9 mouse cellular contexts compared by ENCODE assay signal in the genomic region with DNA sequence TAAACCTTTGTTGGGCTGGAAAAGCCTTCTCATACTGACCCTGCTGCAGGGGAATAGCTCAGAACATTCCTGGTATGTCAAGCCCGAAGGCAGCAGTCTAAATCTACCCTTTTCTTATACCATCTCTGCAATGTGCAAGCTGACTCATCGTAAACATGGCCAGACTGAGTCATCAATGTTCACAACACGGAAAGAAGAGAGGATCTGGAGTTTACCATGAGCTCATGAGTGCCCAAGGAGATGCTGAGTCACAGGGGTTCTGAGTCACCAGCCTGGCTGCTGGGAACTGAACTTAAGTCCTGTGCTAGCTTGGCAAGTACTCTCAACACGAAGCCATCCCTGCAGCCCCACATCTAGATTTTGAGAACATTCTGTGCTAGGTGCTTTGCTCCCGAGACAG.
DNase-seq lines count a peak whose midpoint lies in the region; ATAC-seq and TF ChIP-seq lines count a peak whose summit lies in the region.
"Had no signal": no experiment of that assay in that cellular context is flagged by ENCODE, and none has a peak within 500 bp of the region (broad histone marks: within the 10 kb centered on the region; RNA-seq: fewer than 3 reads in every experiment).

No protein-coding gene starts in this region.

- H3K4me1 ChIP-seq in lung, adult 2 months (ENCODE audit: control insufficient read depth, insufficient read depth, low read length): no peaks in the 10 kb centered on the region
- H3K4me1 ChIP-seq in liver, embryonic 12.5 days: no peaks in the 10 kb centered on the region
- H3K4me1 ChIP-seq: lung, embryonic 15.5 days had no signal

- TF ChIP-seq POLR2A in lung, adult 2 months (IDR thresholded peaks at IDR 0.05; ENCODE audit: borderline replicate concordance, extremely low read depth, low read depth, low read length): no peak

- no peaks in the 10 kb centered on the region for H3K27me3 ChIP-seq in liver, embryonic 12.5 days (replicated peaks)
- H3K27me3 ChIP-seq: embryonic facial prominence, embryonic 12.5 days; lung, embryonic 15.5 days had no signal

- no peak for TF ChIP-seq CTCF in lung, adult 2 months (IDR thresholded peaks at IDR 0.05; ENCODE audit: insufficient read depth, low read length)

- peak; percentile 42 for ATAC-seq in liver, embryonic 12.5 days

- no peak overlapping the region for H3K4me3 ChIP-seq in lung, adult 2 months (replicated peaks; ENCODE audit: extremely low read depth, low read depth, low read length)
- no peak overlapping the region for H3K4me3 ChIP-seq in liver, embryonic 12.5 days
- H3K4me3 ChIP-seq: embryonic facial prominence, embryonic 12.5 days; lung, embryonic 15.5 days had no signal

- H3K36me3 ChIP-seq in liver, embryonic 12.5 days: no peaks in the 10 kb centered on the region
- H3K36me3 ChIP-seq: embryonic facial prominence, embryonic 12.5 days; lung, embryonic 15.5 days had no signal

- WGBS in lung, adult 2 months: 54% methylated on average over 5 of the region's 5 CpGs
- 45% methylated on average over 5 of the region's 5 CpGs for WGBS in liver, embryonic 12.5 days (ENCODE audit: insufficient replicate concordance)

- H3K4me2 ChIP-seq in liver, embryonic 12.5 days: no peak overlapping the region
- H3K4me2 ChIP-seq: embryonic facial prominence, embryonic 12.5 days; lung, embryonic 15.5 days had no signal

- peak; percentile 8 for DNase-seq in lung, adult 2 months
- DNase-seq in lung, postnatal 4 days: no peak
- DNase-seq in adrenal gland, adult 18-20 months (ENCODE audit: low spot score in 2 of 2): peak; percentile 53 to 63
- DNase-seq in frontal cortex, adult 2 months (ENCODE audit: extremely low spot score in 1 of 2, low spot score in 1 of 2): peak; percentile 86 to 87
- DNase-seq in urinary bladder, postnatal 36 days (ENCODE audit: low spot score in 2 of 2): peak; percentile 73 to 76
- DNase-seq in thymus, postnatal 0 days (ENCODE audit: low spot score): no peak

- no peaks in the 10 kb centered on the region for H3K9me3 ChIP-seq in liver, embryonic 12.5 days (replicated peaks)
- H3K9me3 ChIP-seq: embryonic facial prominence, embryonic 12.5 days; lung, embryonic 15.5 days had no signal

- H3K27ac ChIP-seq in liver, embryonic 12.5 days: no peak overlapping the region
- H3K27ac ChIP-seq: embryonic facial prominence, embryonic 12.5 days; lung, embryonic 15.5 days had no signal

- H3K9ac ChIP-seq in liver, embryonic 12.5 days: no peak overlapping the region
- H3K9ac ChIP-seq: embryonic facial prominence, embryonic 12.5 days; lung, embryonic 15.5 days had no signal

Comparison
In these comparisons a context has a peak if more than half of its experiments do, and no peak if none do; other contexts are left out.
1. DNase-seq: peak in lung, adult 2 months (single experiment), adrenal gland, adult 18-20 months (2 of 2), frontal cortex, adult 2 months (2 of 2) and urinary bladder, postnatal 36 days (2 of 2); none in lung, postnatal 4 days (0 of 2) and thymus, postnatal 0 days (single experiment).